Mouse (Mus musculus) gastrocnemius, adult 8-10 months (tissue): Measurements from ENCODE around the gene Agmo. TPM values are rescaled to one million over a fixed set of nuclear protein-coding genes. Genes with fewer than 3 reads are reported as not detected.

Source experiments
- DNase-seq, 2 experiments: peaks; one replicate each; pipeline ENCODE4 v3.0.0; 2022; ENCODE audit warnings: low spot score in 2 of 2
- total RNA-seq, 4 experiments: library from RNA; stranded (reverse); gene quantifications; 2 replicates each; pipeline ENCODE4 v1.2.4; 2022

Agmo gene
- total RNA-seq, 4 experiments from 2014 or later: 0.65 to 1.7 (median 1.4) TPM

- DNase-seq: no peak
Measured at GRCm38 (mm10) chr12:37426750-37427149, 185.3 kb downstream of the Agmo start.

- no peak for DNase-seq
Measured at GRCm38 (mm10) chr12:37434466-37434865, 193.0 kb downstream of the Agmo start.

GRCm38 (mm10) chr12:37442486-37443013 is 201.1 kb downstream of the Agmo start:
- no peak for DNase-seq

- no peak for DNase-seq
Measured at GRCm38 (mm10) chr12:37445255-37445654, 203.8 kb downstream of the Agmo start.

GRCm38 (mm10) chr12:37449597-37449996 is 208.2 kb downstream of the Agmo start:
- DNase-seq: no peak

- peak in 1 of 2 experiments; percentile 7 for DNase-seq
Measured at GRCm38 (mm10) chr12:37450366-37451156, 209.1 kb downstream of the Agmo start.

- DNase-seq: no peak
Measured at GRCm38 (mm10) chr12:37471631-37472030, 230.2 kb downstream of the Agmo start.

GRCm38 (mm10) chr12:37476849-37477248 is 235.4 kb downstream of the Agmo start:
- no peak for DNase-seq

- DNase-seq: no peak
Measured at GRCm38 (mm10) chr12:37487991-37488390, 246.6 kb downstream of the Agmo start.

GRCm38 (mm10) chr12:37498871-37499270 is 257.4 kb downstream of the Agmo start:
- no peak for DNase-seq

- no peak for DNase-seq
Measured at GRCm38 (mm10) chr12:37507406-37507805, 266.0 kb downstream of the Agmo start.

- DNase-seq: no peak
Measured at GRCm38 (mm10) chr12:37507826-37508225, 266.4 kb downstream of the Agmo start.

GRCm38 (mm10) chr12:37521772-37522171 is 280.3 kb downstream of the Agmo start:
- DNase-seq: no peak

GRCm38 (mm10) chr12:37524662-37525061 is 283.2 kb downstream of the Agmo start:
- DNase-seq: no peak

GRCm38 (mm10) chr12:37540994-37541393 is 299.6 kb downstream of the Agmo start:
- DNase-seq: no peak

GRCm38 (mm10) chr12:37558284-37558683 is 316.8 kb downstream of the Agmo start:
- DNase-seq: no peak

- DNase-seq: no peak
Measured at GRCm38 (mm10) chr12:37565882-37566596, 324.6 kb downstream of the Agmo start.

GRCm38 (mm10) chr12:37571922-37572321 is 330.5 kb downstream of the Agmo start:
- no peak for DNase-seq

GRCm38 (mm10) chr12:37582777-37583176 is 341.3 kb downstream of the Agmo start:
- no peak for DNase-seq

GRCm38 (mm10) chr12:37592853-37593252 is 351.4 kb downstream of the Agmo start:
- no peak for DNase-seq

- DNase-seq: no peak
Measured at GRCm38 (mm10) chr12:37612837-37613236, 371.4 kb downstream of the Agmo start.

GRCm38 (mm10) chr12:37614769-37615168 is 373.3 kb downstream of the Agmo start:
- DNase-seq: no peak
